Mouse (Mus musculus) retina, adult 2 months (tissue): Measurements from ENCODE around the gene Tnpo3.

Experiments
- DNase-seq: peaks from one replicate; pipeline ENCODE4 v3.0.0-alpha.2; 2012; ENCODE audit warnings: low read depth, low spot score

The Tnpo3 gene

GRCm38 (mm10) chr6:29609111-29610019, at the start of gene Tnpo3:
Tnpo3 (minus strand) TSS chr6:29609887.
- DNase-seq: peak; percentile 90

- DNase-seq: no peak
Observed at GRCm38 (mm10) chr6:29658626-29659475, 49.2 kb upstream of the Tnpo3 start.

- DNase-seq: no peak
Observed at GRCm38 (mm10) chr6:29653271-29653670, 43.6 kb upstream of the Tnpo3 start.

GRCm38 (mm10) chr6:29650170-29650549, 40.5 kb upstream of the Tnpo3 start:
- DNase-seq: no peak

GRCm38 (mm10) chr6:29649494-29650169, 39.9 kb upstream of the Tnpo3 start:
- DNase-seq: peak; percentile 65

GRCm38 (mm10) chr6:29641816-29642215, 32.1 kb upstream of the Tnpo3 start:
- DNase-seq: no peak

- no peak for DNase-seq
Observed at GRCm38 (mm10) chr6:29639580-29640419, 30.1 kb upstream of the Tnpo3 start.

- DNase-seq: no peak
Observed at GRCm38 (mm10) chr6:29638844-29639460, 29.3 kb upstream of the Tnpo3 start.

GRCm38 (mm10) chr6:29637397-29638373, 28.0 kb upstream of the Tnpo3 start:
- no peak for DNase-seq

GRCm38 (mm10) chr6:29636322-29637092, 26.8 kb upstream of the Tnpo3 start:
- DNase-seq: no peak

GRCm38 (mm10) chr6:29634537-29634936, 24.9 kb upstream of the Tnpo3 start:
- DNase-seq: no peak

GRCm38 (mm10) chr6:29632552-29633292, 23.0 kb upstream of the Tnpo3 start:
- no peak for DNase-seq

GRCm38 (mm10) chr6:29631751-29632551, 22.3 kb upstream of the Tnpo3 start:
- no peak for DNase-seq

- DNase-seq: no peak
Observed at GRCm38 (mm10) chr6:29630216-29630615, 20.5 kb upstream of the Tnpo3 start.

- no peak for DNase-seq
Observed at GRCm38 (mm10) chr6:29627756-29628155, 18.1 kb upstream of the Tnpo3 start.

- DNase-seq: no peak
Observed at GRCm38 (mm10) chr6:29623857-29624256, 14.2 kb upstream of the Tnpo3 start.

- DNase-seq: no peak
Observed at GRCm38 (mm10) chr6:29622273-29622672, 12.6 kb upstream of the Tnpo3 start.
